ENCODE assay signal across 34 mouse cellular contexts in genomic region chr4:149407461-149407860, GRCm38 (mm10). TPM values are rescaled to one million over a fixed set of nuclear protein-coding genes. Genes with fewer than 3 reads are reported as not detected.
DNase-seq lines count a peak whose midpoint lies in the region; ATAC-seq lines count a peak whose summit lies in the region.
"Had no signal": no experiment of that assay in that cellular context is flagged by ENCODE, and none has a peak within 500 bp of the region (broad histone marks: within the 10 kb centered on the region; RNA-seq: fewer than 3 reads in every experiment).

No protein-coding gene starts in this region.

- 0 out of 2 replicates have a peak overlapping the region, but pooled peaks have one; percentile 21 for H3K27ac ChIP-seq in liver, embryonic 11.5 days (ENCODE audit: low read depth, low read length)
- no peak overlapping the region for H3K27ac ChIP-seq in liver, embryonic 12.5 days
- 0 out of 2 replicates have a peak overlapping the region, but pooled peaks have one; percentile 22 for H3K27ac ChIP-seq in limb, embryonic 15.5 days
- H3K27ac ChIP-seq: embryonic facial prominence, embryonic 13.5 days; forebrain, embryonic 10.5 days; forebrain, embryonic 15.5 days; heart, embryonic 10.5 days; heart, embryonic 15.5 days; hindbrain, embryonic 12.5 days; hindbrain, postnatal 0 days; kidney, postnatal 0 days; liver, embryonic 15.5 days; lung, embryonic 15.5 days; midbrain, embryonic 10.5 days; midbrain, embryonic 15.5 days; neural tube, embryonic 15.5 days; stomach, embryonic 15.5 days had no signal

- H3K9me3 ChIP-seq in liver, embryonic 11.5 days (ENCODE audit: control insufficient read depth, low read length), result no peaks in the 10 kb centered on the region
- no peaks in the 10 kb centered on the region for H3K9me3 ChIP-seq in liver, embryonic 12.5 days (replicated peaks)
- H3K9me3 ChIP-seq in limb, embryonic 15.5 days, result no peaks in the 10 kb centered on the region
- H3K9me3 ChIP-seq: embryonic facial prominence, embryonic 13.5 days; forebrain, embryonic 10.5 days; forebrain, embryonic 15.5 days; G1E; heart, embryonic 10.5 days; heart, embryonic 15.5 days; hindbrain, embryonic 12.5 days; liver, embryonic 15.5 days; lung, embryonic 15.5 days; midbrain, embryonic 10.5 days; midbrain, embryonic 15.5 days; neural tube, embryonic 15.5 days; stomach, embryonic 15.5 days had no signal

- 74% methylated on average over 5 of the region's 5 CpGs for WGBS in liver, embryonic 11.5 days
- WGBS in liver, embryonic 12.5 days (ENCODE audit: insufficient replicate concordance), result 63% methylated on average over 5 of the region's 5 CpGs
- WGBS in limb, embryonic 15.5 days, result 79% methylated on average over 5 of the region's 5 CpGs

- H3K4me1 ChIP-seq in liver, embryonic 11.5 days (replicated peaks; ENCODE audit: control insufficient read depth, insufficient read depth, low read length), result peaks cover 40% of the 10 kb centered on the region
- peaks cover 56% of the 10 kb centered on the region for H3K4me1 ChIP-seq in liver, embryonic 12.5 days
- H3K4me1 ChIP-seq in limb, embryonic 15.5 days, result peaks cover 34% of the 10 kb centered on the region

- no peak for ATAC-seq in liver, embryonic 11.5 days (replicated peaks; ENCODE audit: low FRiP score)
- no peak for ATAC-seq in liver, embryonic 12.5 days
- no peak for ATAC-seq in limb, embryonic 15.5 days (ENCODE audit: insufficient number of reproducible peaks, low FRiP score, low TSS enrichment, low read depth)
- ATAC-seq: forebrain, embryonic 15.5 days; hindbrain, postnatal 0 days; midbrain, embryonic 15.5 days had no signal

- H3K4me2 ChIP-seq in liver, embryonic 11.5 days, result no peak overlapping the region
- H3K4me2 ChIP-seq in liver, embryonic 12.5 days, result no peak overlapping the region
- no peak overlapping the region for H3K4me2 ChIP-seq in limb, embryonic 15.5 days
- H3K4me2 ChIP-seq: embryonic facial prominence, embryonic 13.5 days; forebrain, embryonic 15.5 days; heart, embryonic 15.5 days; hindbrain, embryonic 12.5 days; liver, embryonic 15.5 days; lung, embryonic 15.5 days; midbrain, embryonic 15.5 days; neural tube, embryonic 15.5 days; stomach, embryonic 15.5 days had no signal

- no peaks in the 10 kb centered on the region for H3K27me3 ChIP-seq in liver, embryonic 11.5 days (replicated peaks; ENCODE audit: control insufficient read depth, insufficient read depth, low read length)
- no peaks in the 10 kb centered on the region for H3K27me3 ChIP-seq in liver, embryonic 12.5 days (replicated peaks)
- H3K27me3 ChIP-seq in limb, embryonic 15.5 days, result no peaks in the 10 kb centered on the region
- H3K27me3 ChIP-seq: embryonic facial prominence, embryonic 13.5 days; forebrain, embryonic 15.5 days; heart, embryonic 15.5 days; hindbrain, embryonic 12.5 days; liver, embryonic 15.5 days; lung, embryonic 15.5 days; midbrain, embryonic 15.5 days; neural tube, embryonic 15.5 days; stomach, embryonic 15.5 days had no signal

- no peak overlapping the region for H3K9ac ChIP-seq in liver, embryonic 11.5 days (ENCODE audit: low read depth, low read length)
- no peak overlapping the region for H3K9ac ChIP-seq in liver, embryonic 12.5 days
- H3K9ac ChIP-seq in limb, embryonic 15.5 days, result no peak overlapping the region
- H3K9ac ChIP-seq: embryonic facial prominence, embryonic 13.5 days; forebrain, embryonic 15.5 days; heart, embryonic 15.5 days; hindbrain, embryonic 12.5 days; liver, embryonic 15.5 days; lung, embryonic 15.5 days; midbrain, embryonic 15.5 days; neural tube, embryonic 15.5 days; stomach, embryonic 15.5 days had no signal

- DNase-seq in kidney, adult 9 months, result peak; percentile 81
- no peak for DNase-seq in kidney, postnatal 10 days
- DNase-seq in liver, embryonic 11.5 days (ENCODE audit: low spot score), result no peak
- DNase-seq in adrenal gland, adult 8-10 months, result no peak
- DNase-seq: adrenal gland, postnatal 25 days; B cell, adult 2 months; cerebellum, adult 11-12 months; cerebellum, postnatal 10 days; gastrocnemius, postnatal 25 days; heart, adult 11 months; heart, postnatal 36 days; retina, postnatal 1 day; right cerebral cortex, postnatal 14 days had no signal

- no peak overlapping the region for H3K4me3 ChIP-seq in liver, embryonic 11.5 days (ENCODE audit: low read depth, low read length)
- H3K4me3 ChIP-seq in liver, embryonic 12.5 days, result no peak overlapping the region
- no peak overlapping the region for H3K4me3 ChIP-seq in limb, embryonic 15.5 days
- H3K4me3 ChIP-seq: embryonic facial prominence, embryonic 13.5 days; forebrain, embryonic 10.5 days; forebrain, embryonic 15.5 days; heart, embryonic 10.5 days; heart, embryonic 15.5 days; hindbrain, embryonic 12.5 days; liver, embryonic 15.5 days; lung, embryonic 15.5 days; midbrain, embryonic 10.5 days; midbrain, embryonic 15.5 days; neural tube, embryonic 15.5 days; stomach, embryonic 15.5 days had no signal

- H3K36me3 ChIP-seq in liver, embryonic 11.5 days (ENCODE audit: control insufficient read depth, insufficient read depth, low read length), result peaks cover 5% of the 10 kb centered on the region
- peaks cover 27% of the 10 kb centered on the region for H3K36me3 ChIP-seq in liver, embryonic 12.5 days
- peaks cover 5% of the 10 kb centered on the region; the same call in 1 of the 2 replicates for H3K36me3 ChIP-seq in limb, embryonic 15.5 days
- H3K36me3 ChIP-seq: forebrain, embryonic 15.5 days; midbrain, embryonic 15.5 days; neural tube, embryonic 15.5 days had no signal

RNA-seq across cellular contexts. Expression of gene Ube4b, which starts 19.1 kb away (rescaled TPM):
- polyA plus RNA-seq in liver, embryonic 11.5 days (2014; fragmentation: Nextera tagmentation; extraction: Ambion mirVana), result 35.0 and 37.4 TPM in 2 replicates
- 25.1 and 26.4 TPM in 2 replicates for polyA plus RNA-seq in liver, embryonic 12.5 days (2016; fragmentation: Nextera tagmentation; extraction: Ambion mirVana)
- polyA plus RNA-seq in limb, embryonic 15.5 days (2015; fragmentation: Nextera tagmentation; extraction: Ambion mirVana), result 39.6 and 45.4 TPM in 2 replicates
- total RNA-seq in adrenal gland, adult 8-10 months (2022), result 100 to 1,000 TPM in 1 of 4 experiments, 10 to 100 TPM in 3; 77.8 to 102 (median 91.0) TPM

RNA-seq across cellular contexts. Expression of gene Rbp7, which starts 47.3 kb away (rescaled TPM):
- polyA plus RNA-seq in liver, embryonic 11.5 days (2014; fragmentation: Nextera tagmentation; extraction: Ambion mirVana), result not detected in 2 replicates
- not detected in 2 replicates for polyA plus RNA-seq in liver, embryonic 12.5 days (2016; fragmentation: Nextera tagmentation; extraction: Ambion mirVana)
- polyA plus RNA-seq in limb, embryonic 15.5 days (2015; fragmentation: Nextera tagmentation; extraction: Ambion mirVana), result 1.0 and 1.5 TPM in 2 replicates
- total RNA-seq in adrenal gland, adult 8-10 months (2022), result 10 to 100 TPM in 1 of 4 experiments, 1 to 10 TPM in 3; 3.0 to 12.9 (median 7.2) TPM
- total RNA-seq: common myeloid progenitor, adult 5-6 weeks; G1E; hindbrain, postnatal 0 days; layer of hippocampus, adult 8-10 months; megakaryocyte progenitor cell, adult 5-6 weeks had no signal
- polyA plus RNA-seq: embryonic facial prominence, embryonic 13.5 days; forebrain, embryonic 10.5 days; forebrain, embryonic 15.5 days; G1E; hindbrain, embryonic 12.5 days; hindbrain, postnatal 0 days; limb, embryonic 11.5 days; liver, embryonic 15.5 days; midbrain, embryonic 10.5 days; neural tube, embryonic 15.5 days had no signal
